Mouse (Mus musculus) embryonic facial prominence, embryonic 10.5 days (tissue): ENCODE results near the gene Gm11127. TPM values are rescaled to one million over a fixed set of nuclear protein-coding genes. Genes with fewer than 3 reads are reported as not detected.
"Not testable (repeated sequence)": the region's sequence is repeated elsewhere in the genome, so short reads cannot be mapped to it uniquely, and the experiment has no call there.

ENCODE experiments used
- DNase-seq: peaks from one replicate; pipeline ENCODE4 v3.0.0-alpha.2; 2017; ENCODE audit warnings: low spot score
- H3K27ac ChIP-seq: fragments of 300-500 bp; sonication (generic); replicated peaks from 2 replicates; pipeline ENCODE4 v1.5.1; 2016; ENCODE audit warnings: mild to moderate bottlenecking
- H3K27me3 ChIP-seq: fragments of 300-500 bp; sonication (generic); replicated peaks from 2 replicates; pipeline ENCODE4 v1.6.1; 2016; ENCODE audit warnings: low read depth, mild to moderate bottlenecking; ENCODE audit not compliant: poor library complexity, severe bottlenecking
- H3K36me3 ChIP-seq: fragments of 300-500 bp; sonication (generic); replicated peaks from 2 replicates; pipeline ENCODE4 v1.6.1; 2016; ENCODE audit warnings: mild to moderate bottlenecking, moderate library complexity
- H3K4me1 ChIP-seq: fragments of 300-500 bp; sonication (generic); 2 replicates; pipeline ENCODE4 v1.6.1; 2016
- H3K4me3 ChIP-seq: fragments of 300-500 bp; sonication (generic); 2 replicates; pipeline ENCODE4 v1.5.1; 2016; ENCODE audit warnings: mild to moderate bottlenecking, moderate library complexity
- H3K9me3 ChIP-seq: fragments of 300-500 bp; sonication (generic); 2 replicates; pipeline ENCODE4 v1.6.1; 2016; ENCODE audit warnings: mild to moderate bottlenecking
- WGBS: fragments of 180-500 bp; shearing (Covaris S2); methylation state at CpG from one replicate; pipeline ENCODE4 v1.1.7; 2016; 5-methylcytosine and 5-hydroxymethylcytosine counted together
- polyA plus RNA-seq: library from polyadenylated mRNA; unstranded; fragments of >200 nt; fragmentation: Nextera tagmentation; extraction: Ambion mirVana; gene quantifications from 2 replicates; pipeline ENCODE4 v1.2.1, GENCODE M21; 2016

Gene Gm11127
- polyA plus RNA-seq, 1 experiment from 2014 or later = not detected

GRCm38 (mm10) chr17:36043286-36043685 is 14.9 kb downstream of the Gm11127 start:
- 85% methylated on average over 3 of the region's 3 CpGs for WGBS
- H3K4me1 ChIP-seq = peaks cover 10% of the 10 kb centered on the region
- DNase-seq = no peak
- H3K27ac ChIP-seq = no peak overlapping the region
- peaks cover 32% of the 10 kb centered on the region for H3K27me3 ChIP-seq
- peak overlapping the region; percentile 55; the same call in 1 of the 2 replicates for H3K4me3 ChIP-seq
- no peaks in the 10 kb centered on the region for H3K9me3 ChIP-seq
- no peaks in the 10 kb centered on the region for H3K36me3 ChIP-seq

- H3K27ac ChIP-seq, H3K4me1 ChIP-seq, H3K36me3 ChIP-seq, H3K9me3 ChIP-seq: not testable (repeated sequence)
- WGBS = 2% methylated on average over 12 of the region's 12 CpGs
- peaks cover 32% of the 10 kb centered on the region for H3K27me3 ChIP-seq
- H3K4me3 ChIP-seq = peak within 1 kb of the TSS; percentile 55
- DNase-seq = peak; percentile 71
Measured at GRCm38 (mm10) chr17:36042610-36043169, 15.5 kb downstream of the Gm11127 start, which contains the start of the genes H2-T22 and Gm6034. H2-T22 (minus strand) TSS chr17:36042747. Gm6034 (plus strand) TSS chr17:36042961.

- H3K36me3 ChIP-seq, H3K9me3 ChIP-seq, H3K4me1 ChIP-seq, H3K27ac ChIP-seq: not testable (repeated sequence)
- peak; percentile 20 for DNase-seq
- Histone ChIP-seq H3K27me3 (peaks cover 32% of the 10 kb centered on the region), H3K4me3 (peak overlapping the region; percentile 55)
- WGBS = 2% methylated on average over 19 of the region's 19 CpGs
Measured at GRCm38 (mm10) chr17:36042055-36042454, 16.1 kb downstream of the Gm11127 start.

GRCm38 (mm10) chr17:36040604-36041003 is 17.6 kb downstream of the Gm11127 start:
- H3K36me3 ChIP-seq, H3K9me3 ChIP-seq, DNase-seq, H3K4me3 ChIP-seq, H3K27ac ChIP-seq, H3K4me1 ChIP-seq: not testable (repeated sequence)
- WGBS = 79% methylated on average over 2 of the region's 2 CpGs
- peaks cover 32% of the 10 kb centered on the region for H3K27me3 ChIP-seq

- not testable (repeated sequence) for H3K36me3 ChIP-seq, H3K27ac ChIP-seq, DNase-seq, H3K4me3 ChIP-seq, H3K9me3 ChIP-seq, H3K4me1 ChIP-seq
- WGBS = 86% methylated on average over 13 of the region's 13 CpGs
- H3K27me3 ChIP-seq = peaks cover 27% of the 10 kb centered on the region
Measured at GRCm38 (mm10) chr17:36036126-36036525, 22.0 kb downstream of the Gm11127 start.

GRCm38 (mm10) chr17:36035010-36035638 is 23.0 kb downstream of the Gm11127 start:
- H3K36me3 ChIP-seq, H3K9me3 ChIP-seq, H3K4me3 ChIP-seq, H3K4me1 ChIP-seq, H3K27ac ChIP-seq: not testable (repeated sequence)
- 39% methylated on average over 3 of the region's 3 CpGs for WGBS
- H3K27me3 ChIP-seq = peaks cover 26% of the 10 kb centered on the region
- DNase-seq = peak; percentile 24

GRCm38 (mm10) chr17:36034524-36034923 is 23.6 kb downstream of the Gm11127 start:
- H3K9me3 ChIP-seq, H3K27ac ChIP-seq, H3K36me3 ChIP-seq, H3K4me1 ChIP-seq, H3K4me3 ChIP-seq, DNase-seq: not testable (repeated sequence)
- WGBS = 57% methylated on average over 3 of the region's 3 CpGs
- H3K27me3 ChIP-seq = peaks cover 25% of the 10 kb centered on the region

- H3K27me3 ChIP-seq = peaks cover 25% of the 10 kb centered on the region
- under 1% methylated on average over 25 of the region's 25 CpGs for WGBS
- not testable (repeated sequence) for H3K4me1 ChIP-seq, H3K36me3 ChIP-seq, H3K9me3 ChIP-seq
- peak within 1 kb of the TSS; percentile 57; the same call in 1 of the 2 replicates for H3K27ac ChIP-seq
- DNase-seq = peak; percentile 62
- H3K4me3 ChIP-seq = peak within 1 kb of the TSS; percentile 61
Measured at GRCm38 (mm10) chr17:36032351-36032875, 25.8 kb downstream of the Gm11127 start, which contains the start of gene H2-T23. H2-T23 (minus strand) TSS chr17:36032855.

- not testable (repeated sequence) for H3K36me3 ChIP-seq, H3K9me3 ChIP-seq, H3K4me1 ChIP-seq
- Histone ChIP-seq H3K4me3 (peak overlapping the region; percentile 61), H3K27me3 (peaks cover 25% of the 10 kb centered on the region), H3K27ac (peak overlapping the region; percentile 57; the same call in 1 of the 2 replicates)
- DNase-seq = peak; percentile 32
- whole genome bisulfite sequencing = 1% methylated on average over 40 of the region's 40 CpGs
Measured at GRCm38 (mm10) chr17:36031583-36032331, 26.4 kb downstream of the Gm11127 start.

GRCm38 (mm10) chr17:36030703-36031582 is 27.2 kb downstream of the Gm11127 start:
- DNase-seq, H3K36me3 ChIP-seq, H3K9me3 ChIP-seq, H3K4me1 ChIP-seq, H3K27ac ChIP-seq: not testable (repeated sequence)
- peak overlapping the region; percentile 61 for H3K4me3 ChIP-seq
- WGBS = 33% methylated on average over 8 of the region's 8 CpGs
- H3K27me3 ChIP-seq = peaks cover 25% of the 10 kb centered on the region

- not testable (repeated sequence) for H3K4me3 ChIP-seq, H3K36me3 ChIP-seq, DNase-seq, H3K27ac ChIP-seq, H3K9me3 ChIP-seq, H3K4me1 ChIP-seq
- H3K27me3 ChIP-seq = peaks cover 25% of the 10 kb centered on the region
- WGBS = 85% methylated on average over 4 of the region's 4 CpGs
Measured at GRCm38 (mm10) chr17:36030046-36030702, 28.0 kb downstream of the Gm11127 start.
